Mouse (Mus musculus): Measurements from ENCODE around the gene Stk39. TPM values are rescaled to one million over a fixed set of nuclear protein-coding genes. Genes with fewer than 3 reads are reported as not detected.
"Not testable (repeated sequence)": the region's sequence is repeated elsewhere in the genome, so short reads cannot be mapped to it uniquely, and the experiment has no call there.

Gene Stk39
- polyA plus RNA-seq, 2 experiments: 0.93 to 1.7 TPM

- no peak for DNase-seq (ENCODE audit: low read depth in 3 of 3, low spot score in 3 of 3)
- 66% methylated on average over 12 of the region's 12 CpGs for WGBS (ENCODE audit: insufficient replicate concordance)
- Histone ChIP-seq H3K4me2 (ENCODE audit: low read depth) (no peak overlapping the region), H3K27ac (no peak overlapping the region), H3K4me1 (replicated peaks; ENCODE audit: control insufficient read depth in 2 of 2, insufficient read depth in 2 of 2, low read length in 1 of 2) (no peaks in the 10 kb centered on the region), H3K36me3 (replicated peaks; ENCODE audit: control insufficient read depth, insufficient read depth, low read depth) (no peaks in the 10 kb centered on the region), H3K9ac (replicated peaks) (no peak overlapping the region), H3K9me3 (ENCODE audit: control insufficient read depth, low read length) (no peaks in the 10 kb centered on the region), H3K4me3 (ENCODE audit: insufficient read depth in 1 of 2, low read depth in 2 of 2, low read length in 2 of 2) (no peak overlapping the region), H3K27me3 (ENCODE audit: control insufficient read depth, insufficient read depth, low read length) (no peaks in the 10 kb centered on the region)
- ATAC-seq (ENCODE audit: insufficient read depth): no peak
- TF ChIP-seq EP300 (IDR thresholded peaks at IDR 0.05; ENCODE audit: low read depth) (no peak), CTCF (IDR thresholded peaks at IDR 0.05; ENCODE audit: low read depth) (no peak)
Measured at GRCm38 (mm10) chr2:68243879-68244553, 228.1 kb downstream of the Stk39 start.

GRCm38 (mm10) chr2:68243273-68243672 is 228.8 kb downstream of the Stk39 start:
- TF ChIP-seq EP300 (IDR thresholded peaks at IDR 0.05; ENCODE audit: low read depth) (no peak), CTCF (IDR thresholded peaks at IDR 0.05; ENCODE audit: low read depth) (no peak)
- 62% methylated on average over 3 of the region's 3 CpGs for WGBS (ENCODE audit: insufficient replicate concordance)
- no peak for DNase-seq (ENCODE audit: low read depth in 3 of 3, low spot score in 3 of 3)
- Histone ChIP-seq H3K4me3 (ENCODE audit: insufficient read depth in 1 of 2, low read depth in 2 of 2, low read length in 2 of 2) (no peak overlapping the region), H3K4me2 (ENCODE audit: low read depth) (no peak overlapping the region), H3K9me3 (ENCODE audit: control insufficient read depth, low read length) (no peaks in the 10 kb centered on the region), H3K27ac (no peak overlapping the region), H3K27me3 (ENCODE audit: control insufficient read depth, insufficient read depth, low read length) (no peaks in the 10 kb centered on the region), H3K4me1 (replicated peaks; ENCODE audit: control insufficient read depth in 2 of 2, insufficient read depth in 2 of 2, low read length in 1 of 2) (no peaks in the 10 kb centered on the region), H3K36me3 (replicated peaks; ENCODE audit: control insufficient read depth, insufficient read depth, low read depth) (no peaks in the 10 kb centered on the region), H3K9ac (replicated peaks) (no peak overlapping the region)
- ATAC-seq (ENCODE audit: insufficient read depth): no peak

GRCm38 (mm10) chr2:68242069-68242468 is 230.0 kb downstream of the Stk39 start:
- H3K9ac ChIP-seq (replicated peaks): no peak overlapping the region
- TF ChIP-seq EP300 (IDR thresholded peaks at IDR 0.05; ENCODE audit: low read depth) (no peak), CTCF (IDR thresholded peaks at IDR 0.05; ENCODE audit: low read depth) (no peak)
- WGBS (ENCODE audit: insufficient replicate concordance): 23% methylated on average over 3 of the region's 3 CpGs
- ATAC-seq (ENCODE audit: insufficient read depth) (no peak), DNase-seq (ENCODE audit: low read depth in 3 of 3, low spot score in 3 of 3) (no peak)
- H3K36me3 ChIP-seq (replicated peaks; ENCODE audit: control insufficient read depth, insufficient read depth, low read depth): no peaks in the 10 kb centered on the region
- H3K4me3 ChIP-seq (ENCODE audit: insufficient read depth in 1 of 2, low read depth in 2 of 2, low read length in 2 of 2): no peak overlapping the region
- no peak overlapping the region for H3K4me2 ChIP-seq (ENCODE audit: low read depth)
- no peaks in the 10 kb centered on the region for H3K27me3 ChIP-seq (ENCODE audit: control insufficient read depth, insufficient read depth, low read length)
- H3K9me3 ChIP-seq (ENCODE audit: control insufficient read depth, low read length): no peaks in the 10 kb centered on the region
- no peaks in the 10 kb centered on the region for H3K4me1 ChIP-seq (replicated peaks; ENCODE audit: control insufficient read depth in 2 of 2, insufficient read depth in 2 of 2, low read length in 1 of 2)
- no peak overlapping the region for H3K27ac ChIP-seq

- Histone ChIP-seq H3K36me3 (replicated peaks; ENCODE audit: control insufficient read depth, insufficient read depth, low read depth) (no peaks in the 10 kb centered on the region), H3K27me3 (ENCODE audit: control insufficient read depth, insufficient read depth, low read length) (no peaks in the 10 kb centered on the region), H3K4me3 (ENCODE audit: insufficient read depth in 1 of 2, low read depth in 2 of 2, low read length in 2 of 2) (no peak overlapping the region), H3K9me3 (ENCODE audit: control insufficient read depth, low read length) (no peaks in the 10 kb centered on the region), H3K4me2 (ENCODE audit: low read depth) (no peak overlapping the region), H3K9ac (replicated peaks) (no peak overlapping the region), H3K4me1 (replicated peaks; ENCODE audit: control insufficient read depth in 2 of 2, insufficient read depth in 2 of 2, low read length in 1 of 2) (no peaks in the 10 kb centered on the region), H3K27ac (no peak overlapping the region)
- no peak for TF ChIP-seq CTCF (IDR thresholded peaks at IDR 0.05; ENCODE audit: low read depth)
- TF ChIP-seq EP300 (IDR thresholded peaks at IDR 0.05; ENCODE audit: low read depth): no peak
- ATAC-seq (ENCODE audit: insufficient read depth) (no peak), DNase-seq (ENCODE audit: low read depth in 3 of 3, low spot score in 3 of 3) (no peak)
- WGBS (ENCODE audit: insufficient replicate concordance): 55% methylated on average over 1 of the region's 1 CpGs
Measured at GRCm38 (mm10) chr2:68241640-68242039, 230.4 kb downstream of the Stk39 start.

GRCm38 (mm10) chr2:68239415-68239814 is 232.7 kb downstream of the Stk39 start:
- 44% methylated on average over 4 of the region's 4 CpGs for WGBS (ENCODE audit: insufficient replicate concordance)
- H3K9me3 ChIP-seq (ENCODE audit: control insufficient read depth, low read length): not testable (repeated sequence)

More at GRCm38 (mm10) chr2:68239415-68239814, 232.7 kb downstream of the Stk39 start:
- H3K27ac ChIP-seq; H3K36me3 ChIP-seq (replicated peaks; ENCODE audit: control insufficient read depth, insufficient read depth, low read depth); H3K4me3 ChIP-seq (ENCODE audit: insufficient read depth in 1 of 2, low read depth in 2 of 2, low read length in 2 of 2); ATAC-seq (ENCODE audit: insufficient read depth); H3K27me3 ChIP-seq (ENCODE audit: control insufficient read depth, insufficient read depth, low read length); H3K4me2 ChIP-seq (ENCODE audit: low read depth); DNase-seq (ENCODE audit: low read depth in 3 of 3, low spot score in 3 of 3); H3K4me1 ChIP-seq (replicated peaks; ENCODE audit: control insufficient read depth in 2 of 2, insufficient read depth in 2 of 2, low read length in 1 of 2); H3K9ac ChIP-seq (replicated peaks): not testable (repeated sequence)

Measured in liver, embryonic 14.5 days (tissue).